Mouse (Mus musculus): ENCODE results near the gene Mto1. TPM values are rescaled to one million over a fixed set of nuclear protein-coding genes. Genes with fewer than 3 reads are reported as not detected.
A peak's percentile ranks its signal among the peaks of the same experiment; 100 is the strongest.

Mto1 gene
- total and polyA plus RNA-seq, 3 experiments = 27.7 to 32.3 TPM; not detected in 1

- Histone ChIP-seq H3K27me3 (ENCODE audit: control insufficient read depth in 1 of 2, insufficient read depth in 2 of 2, low read length in 2 of 2) (peaks cover 0 to 1% of the 10 kb centered on the region in 2 experiments; a peak in 3 of 4 replicates), H3K9me3 (replicated peaks; ENCODE audit: insufficient read depth, low read length) (no peaks in the 10 kb centered on the region), H3K9ac (ENCODE audit: control insufficient read depth, low read depth, low read length, poor library complexity, severe bottlenecking) (no peak overlapping the region), H3K27ac (ENCODE audit: control insufficient read depth, low read depth, low read length) (no peak overlapping the region), H3K4me1 (ENCODE audit: control insufficient read depth in 1 of 2, insufficient read depth in 2 of 2, low read length in 2 of 2) (no peaks in the 10 kb centered on the region), H3K36me3 (ENCODE audit: control insufficient read depth in 1 of 2, insufficient read depth in 2 of 2, low read length in 2 of 2) (no peaks in the 10 kb centered on the region), H3K4me3 (ENCODE audit: control insufficient read depth in 1 of 2, insufficient read depth in 1 of 2, low read depth in 2 of 2, low read length in 2 of 2) (no peak overlapping the region), H3K79me2 (ENCODE audit: control insufficient read depth, insufficient read depth, low read length, poor library complexity) (no peaks in the 10 kb centered on the region)
- TF ChIP-seq MAFK (IDR thresholded peaks at IDR 0.05; ENCODE audit: borderline replicate concordance, low read depth, low read length) (peak; percentile 83), TCF12 (IDR thresholded peaks at IDR 0.05; ENCODE audit: low read depth, low read length) (no peak), USF1 (IDR thresholded peaks at IDR 0.05; ENCODE audit: low read depth, low read length) (no peak), MXI1 (IDR thresholded peaks at IDR 0.05; ENCODE audit: low read depth, low read length) (no peak), CHD2 (IDR thresholded peaks at IDR 0.05; ENCODE audit: low read length) (no peak), ELF1 (IDR thresholded peaks at IDR 0.05; ENCODE audit: low read depth, low read length) (no peak)
- DNase-seq (ENCODE audit: low read depth, low spot score) = no peak
Observed at GRCm38 (mm10) chr9:78508106-78508786, 60.2 kb downstream of the Mto1 start.

DNA sequence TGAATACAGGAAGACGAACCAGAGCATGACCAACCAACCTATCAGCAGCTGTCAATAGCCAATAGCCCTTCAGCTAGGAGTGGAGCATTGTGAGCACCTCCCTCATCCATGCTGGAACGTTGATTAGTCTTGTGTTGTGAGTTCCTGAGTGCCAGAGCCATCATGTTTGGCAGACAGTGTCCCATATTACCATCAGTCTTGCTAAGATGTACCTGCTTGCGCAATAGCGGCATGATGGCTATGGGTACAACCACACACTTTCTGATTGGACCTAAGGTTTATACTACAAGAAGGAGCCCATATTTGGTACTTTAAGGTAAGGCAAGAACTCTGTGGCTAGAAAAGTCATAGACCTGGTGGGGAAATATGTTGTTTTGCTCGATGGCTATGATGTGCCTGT, 63.7 kb downstream of the Mto1 start:
- Histone ChIP-seq H3K4me1 (ENCODE audit: control insufficient read depth in 1 of 2, insufficient read depth in 2 of 2, low read length in 2 of 2) (peaks cover 2 to 7% of the 10 kb centered on the region in 2 experiments; a peak in 3 of 4 replicates), H3K36me3 (ENCODE audit: control insufficient read depth in 1 of 2, insufficient read depth in 2 of 2, low read length in 2 of 2) (peaks cover 0 to 5% of the 10 kb centered on the region in 2 experiments; a peak in 2 of 4 replicates), H3K27ac (ENCODE audit: control insufficient read depth, low read depth, low read length) (no peak overlapping the region), H3K9ac (ENCODE audit: control insufficient read depth, low read depth, low read length, poor library complexity, severe bottlenecking) (no peak overlapping the region), H3K79me2 (ENCODE audit: control insufficient read depth, insufficient read depth, low read length, poor library complexity) (no peaks in the 10 kb centered on the region), H3K27me3 (ENCODE audit: control insufficient read depth in 1 of 2, insufficient read depth in 2 of 2, low read length in 2 of 2) (0 out of 4 replicates have a peak, but pooled peaks cover 0 to 1% of the 10 kb centered on the region in 2 experiments), H3K9me3 (replicated peaks; ENCODE audit: insufficient read depth, low read length) (no peaks in the 10 kb centered on the region), H3K4me3 (ENCODE audit: control insufficient read depth in 1 of 2, insufficient read depth in 1 of 2, low read depth in 2 of 2, low read length in 2 of 2) (no peak overlapping the region)
- no peak for TF ChIP-seq TAL1 (IDR thresholded peaks at IDR 0.05; ENCODE audit: low read length)
- no peak for TF ChIP-seq ZKSCAN1 (IDR thresholded peaks at IDR 0.05; ENCODE audit: low read depth, low read length)
- no peak for TF ChIP-seq CTCF (IDR thresholded peaks at IDR 0.05 in 2 of 3, conservative IDR thresholded peaks at IDR 0.05 in 1 of 3; ENCODE audit: control insufficient read depth in 1 of 3, insufficient read depth in 1 of 3, low read depth in 2 of 3, low read length in 3 of 3, poor library complexity in 1 of 3, severe bottlenecking in 1 of 3)
- TF ChIP-seq GABPA (IDR thresholded peaks at IDR 0.05; ENCODE audit: low read depth, low read length) = no peak
- no peak for TF ChIP-seq POLR2A (IDR thresholded peaks at IDR 0.05; ENCODE audit: control insufficient read depth in 1 of 2, insufficient read depth in 1 of 2, low read depth in 1 of 2, low read length in 2 of 2, poor library complexity in 1 of 2)
- TF ChIP-seq EP300 (IDR thresholded peaks at IDR 0.05; ENCODE audit: low read depth in 1 of 2, low read length in 2 of 2) = no peak
- no peak for TF ChIP-seq CHD2 (IDR thresholded peaks at IDR 0.05; ENCODE audit: low read length)
- no peak for TF ChIP-seq TCF12 (IDR thresholded peaks at IDR 0.05; ENCODE audit: low read depth, low read length)
- no peak for DNase-seq (ENCODE audit: low read depth, low spot score)
